Mouse (Mus musculus) hematopoietic stem cell, adult 5-6 weeks (primary cell): Measurements from ENCODE around the gene Creld1. TPM values are rescaled to one million over a fixed set of nuclear protein-coding genes. Genes with fewer than 3 reads are reported as not detected.
A peak's percentile ranks its signal among the peaks of the same experiment; 100 is the strongest.

Source experiments
- ATAC-seq, 2 experiments: fragments of 125-278 bp in 1 of 2; replicated peaks in 1 of 2; 2 replicates each; pipeline ENCODE4 v1.8.0; 2016 to 2017; ENCODE audit warnings: inconsistent platforms in 2 of 2, mild to moderate bottlenecking in 2 of 2, moderate number of reproducible peaks in 2 of 2, low read depth in 1 of 2, moderate TSS enrichment in 1 of 2; ENCODE audit not compliant: low FRiP score in 2 of 2, poor library complexity in 2 of 2, severe bottlenecking in 2 of 2, insufficient read depth in 1 of 2, low TSS enrichment in 1 of 2
- total RNA-seq: library from RNA; stranded (forward); fragments of 172-1452, 232-1000 nt; gene quantifications from 2 replicates; pipeline ENCODE4 v1.2.3, GENCODE M21; 2017

Creld1 gene
- total RNA-seq, 1 experiment from 2014 or later = 8.3 TPM

- peak; percentile 80 to 82 for ATAC-seq
Measured at GRCm38 (mm10) chr6:113494258-113494788, 11.2 kb downstream of the Creld1 start.

DNA sequence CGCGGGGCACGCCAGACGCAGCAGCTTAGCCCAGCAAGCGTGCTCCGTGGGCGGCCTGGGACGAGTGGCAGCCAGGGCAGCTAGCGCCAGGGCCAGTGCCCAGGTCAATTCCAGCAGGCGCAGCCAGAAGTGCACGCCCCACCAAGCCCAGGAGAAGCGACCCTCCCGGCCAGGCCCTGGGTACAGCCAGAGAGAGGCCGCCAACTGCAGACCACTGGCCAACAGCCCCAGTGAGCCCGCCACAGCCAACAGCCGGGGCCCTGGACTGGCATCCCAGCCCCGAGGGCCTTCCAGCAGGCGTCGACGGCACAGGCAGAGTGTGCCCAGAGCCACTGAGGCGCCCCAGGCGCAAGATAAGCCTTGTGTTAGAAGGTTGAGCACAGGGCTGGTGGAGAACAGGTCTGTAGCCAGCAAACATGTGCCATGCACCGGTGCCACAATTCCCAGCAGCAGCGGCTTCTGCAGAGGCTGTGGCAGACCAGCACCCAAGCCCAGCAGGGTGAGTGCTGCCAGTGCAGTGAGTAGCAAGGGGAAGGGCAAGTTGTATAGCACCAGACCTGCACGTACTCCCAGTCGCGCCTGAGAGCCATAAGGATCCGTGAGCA is 12.1 kb downstream of the Creld1 start:
- ATAC-seq = no peak

DNA sequence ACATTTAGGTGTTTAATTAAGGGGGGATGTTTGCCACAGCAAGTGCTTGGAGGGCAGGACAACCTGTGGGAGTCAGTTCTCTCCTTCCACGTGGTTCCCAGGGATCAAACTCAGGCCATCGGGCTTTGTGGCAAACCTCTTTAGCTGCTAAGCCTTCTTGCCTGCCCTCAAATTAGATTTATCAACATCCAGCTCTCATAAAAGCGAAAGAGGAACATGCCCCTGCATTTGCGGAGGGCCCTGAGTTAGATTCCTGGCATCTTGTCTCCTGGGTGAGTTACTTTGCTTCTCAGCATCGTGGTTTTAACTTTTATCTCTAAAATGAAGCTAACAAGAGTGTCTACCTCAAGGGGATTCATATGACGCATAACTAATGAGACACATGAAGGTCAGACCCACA is 16.2 kb downstream of the Creld1 start:
- ATAC-seq = no peak

DNA sequence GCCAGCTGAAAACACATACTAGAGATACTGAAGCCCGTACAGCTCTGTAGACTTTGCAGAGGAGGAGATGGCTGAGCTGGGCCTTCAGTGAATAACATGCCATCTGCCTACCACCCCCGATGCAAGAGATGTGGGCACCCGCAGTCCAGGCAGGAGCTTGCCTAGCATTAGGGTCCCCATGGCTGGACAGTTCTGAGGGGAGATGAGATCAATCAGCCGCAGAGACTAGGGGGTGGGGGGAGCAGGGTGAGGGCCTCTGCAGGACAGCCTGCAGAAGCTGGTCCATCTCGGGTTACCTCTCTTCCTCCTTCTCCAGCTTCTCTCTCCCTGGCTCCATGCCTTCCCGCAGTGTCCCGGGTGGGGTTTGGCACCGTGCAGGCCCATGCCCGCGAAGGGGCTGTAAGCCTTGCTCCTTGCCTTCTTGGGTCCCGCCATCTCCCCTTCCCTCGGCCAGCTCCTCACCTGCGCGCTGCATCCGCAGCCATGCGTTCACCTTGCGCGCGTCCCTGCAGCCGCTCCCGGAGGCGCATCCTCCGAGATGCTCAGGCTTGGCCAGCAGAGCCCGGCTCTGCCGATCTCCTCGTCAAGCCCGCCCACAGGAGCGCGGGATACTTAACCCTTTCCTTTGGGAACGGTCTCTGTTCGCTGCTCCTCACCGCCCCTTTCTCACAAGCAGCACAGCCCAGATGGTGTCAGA is 18.4 kb downstream of the Creld1 start, which contains the start of gene Prrt3:
TSS of gene Prrt3 (minus strand) at position 544 of the 697 bp plus-strand sequence.
- no peak for ATAC-seq

DNA sequence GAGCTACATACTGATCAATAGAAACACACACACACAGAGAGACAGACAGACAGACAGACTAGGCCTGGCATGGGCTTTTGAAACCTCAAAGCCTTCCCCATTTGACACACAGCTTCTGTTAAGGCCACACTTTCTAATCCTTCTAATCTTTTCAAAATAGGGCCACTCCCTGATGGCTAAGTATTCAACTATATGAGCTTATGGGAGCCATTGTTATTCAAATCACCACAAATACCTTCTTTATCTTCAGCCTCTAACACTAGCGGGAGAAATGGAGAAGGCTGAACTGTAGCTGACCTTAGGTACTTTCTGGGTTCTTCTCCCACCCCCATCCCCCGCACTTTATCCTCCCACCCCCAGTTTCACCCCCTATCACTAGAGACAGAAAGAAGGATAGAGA is 19.7 kb downstream of the Creld1 start:
- no peak for ATAC-seq

DNA sequence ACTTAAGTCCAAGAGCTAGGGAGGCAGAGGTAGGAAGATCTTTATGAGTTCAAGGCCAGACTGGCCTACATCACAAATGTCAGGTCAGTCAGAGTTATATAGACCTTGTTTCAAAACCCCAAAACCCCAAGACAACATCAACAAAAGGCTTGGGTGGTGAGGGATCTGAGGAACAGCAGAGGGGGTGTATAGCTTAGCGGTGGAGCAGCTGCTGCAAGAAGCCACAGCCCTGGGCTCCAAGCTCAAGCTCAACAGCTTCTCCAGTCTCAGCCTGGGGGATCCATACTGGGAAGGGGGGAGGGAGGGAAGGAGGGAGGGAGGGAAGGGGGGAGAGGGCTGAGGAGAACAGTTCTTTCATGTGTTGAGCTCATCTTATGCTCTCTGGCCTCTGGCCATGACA is 22.6 kb downstream of the Creld1 start:
- ATAC-seq = no peak

- ATAC-seq = no peak
Measured at GRCm38 (mm10) chr6:113507130-113507529, 24.0 kb downstream of the Creld1 start.

DNA sequence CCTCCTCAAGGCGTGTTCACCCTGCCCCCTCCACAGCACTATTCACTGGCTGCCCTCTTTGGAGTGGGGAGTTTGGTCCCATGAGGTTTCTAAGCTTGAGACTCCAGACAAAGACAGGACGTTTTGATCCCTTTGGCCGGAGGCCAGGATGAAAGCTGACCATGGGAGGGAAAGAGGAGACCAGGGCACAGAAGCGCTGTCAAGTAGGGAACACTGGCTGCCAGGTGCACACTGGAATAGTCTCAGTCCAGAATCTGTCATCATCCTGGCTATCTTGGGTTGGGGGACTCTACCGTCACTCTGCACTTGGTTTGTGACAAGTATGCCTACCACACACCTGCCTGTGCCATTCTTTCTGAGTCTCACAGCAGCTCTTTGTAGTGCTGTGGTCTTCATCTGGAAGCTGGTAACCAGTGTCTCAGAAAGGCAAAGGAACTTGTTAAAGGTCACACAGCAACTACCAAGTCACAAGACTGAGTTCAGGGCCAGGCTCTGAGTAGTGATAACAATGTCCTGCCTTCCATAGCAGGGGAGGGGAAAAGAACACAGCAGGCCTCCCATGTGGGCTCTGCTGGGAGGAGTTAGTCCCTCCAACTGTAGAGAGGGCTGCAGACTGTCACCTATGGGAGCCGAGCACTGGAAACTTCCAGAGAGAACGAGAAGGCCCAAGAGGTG is 25.3 kb downstream of the Creld1 start:
- no peak for ATAC-seq

GRCm38 (mm10) chr6:113508947-113509280 is 25.8 kb downstream of the Creld1 start:
- no peak for ATAC-seq

DNA sequence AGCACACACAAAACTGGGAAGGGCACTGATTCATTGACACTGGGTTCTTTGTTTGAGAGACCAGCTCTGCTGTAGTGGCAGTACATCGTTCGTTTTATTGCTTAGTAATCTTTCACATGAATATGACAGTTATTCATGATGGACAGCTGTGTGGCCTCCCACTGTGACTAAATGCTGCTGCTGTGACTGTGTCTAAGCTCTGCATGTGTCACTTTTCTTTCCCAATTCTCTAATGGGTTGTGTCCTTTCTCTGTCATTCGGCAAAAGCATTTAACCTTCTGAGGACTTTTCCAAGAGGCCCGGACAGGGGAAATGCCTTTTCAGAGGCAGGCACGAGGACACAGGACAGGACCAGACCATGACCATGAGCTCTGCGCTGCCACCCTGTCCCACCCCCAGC is 30.8 kb downstream of the Creld1 start:
- no peak for ATAC-seq

DNA sequence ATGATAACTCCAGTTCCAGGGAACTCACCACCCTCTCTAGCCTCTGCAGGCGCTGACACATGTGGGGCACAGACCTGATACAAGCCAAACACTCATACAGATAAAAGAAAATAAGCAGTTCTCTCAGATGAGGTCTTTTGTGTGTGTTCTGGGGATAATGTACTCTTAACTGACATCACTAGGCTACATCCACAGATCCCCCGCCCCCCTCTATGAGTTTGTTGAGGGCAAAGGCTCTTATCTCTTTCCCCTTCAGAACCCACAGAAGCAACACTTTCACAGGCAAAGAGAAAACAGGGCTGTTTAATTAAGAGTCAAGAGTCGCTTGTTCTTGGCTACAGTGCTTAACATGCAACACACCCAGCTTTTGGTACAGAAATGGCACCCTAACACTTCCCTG is 31.5 kb downstream of the Creld1 start:
- ATAC-seq = no peak

- peak; percentile 91 to 92 for ATAC-seq
Measured at GRCm38 (mm10) chr6:113517434-113518080, 34.5 kb downstream of the Creld1 start.

DNA sequence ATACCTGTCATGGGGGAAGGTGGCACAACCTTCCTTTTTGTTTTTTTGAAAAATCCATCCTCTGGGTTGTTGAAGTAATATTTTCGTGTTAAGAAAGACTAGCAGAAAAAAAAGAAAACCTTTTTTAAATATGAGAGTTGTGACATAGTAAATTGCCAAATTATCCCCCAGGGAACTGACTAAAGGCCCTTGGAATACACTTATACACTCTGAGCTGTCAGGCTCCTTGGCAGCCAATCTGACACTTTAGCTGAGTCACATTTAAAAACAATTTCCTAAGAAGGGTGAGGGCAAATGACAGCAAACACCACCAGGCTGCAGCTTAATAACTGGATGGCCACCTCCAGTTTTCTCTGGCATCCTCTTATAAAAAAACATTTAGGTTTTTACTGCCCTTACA is 39.2 kb downstream of the Creld1 start:
- ATAC-seq = no peak

GRCm38 (mm10) chr6:113523420-113523819 is 40.3 kb downstream of the Creld1 start:
- ATAC-seq = no peak

DNA sequence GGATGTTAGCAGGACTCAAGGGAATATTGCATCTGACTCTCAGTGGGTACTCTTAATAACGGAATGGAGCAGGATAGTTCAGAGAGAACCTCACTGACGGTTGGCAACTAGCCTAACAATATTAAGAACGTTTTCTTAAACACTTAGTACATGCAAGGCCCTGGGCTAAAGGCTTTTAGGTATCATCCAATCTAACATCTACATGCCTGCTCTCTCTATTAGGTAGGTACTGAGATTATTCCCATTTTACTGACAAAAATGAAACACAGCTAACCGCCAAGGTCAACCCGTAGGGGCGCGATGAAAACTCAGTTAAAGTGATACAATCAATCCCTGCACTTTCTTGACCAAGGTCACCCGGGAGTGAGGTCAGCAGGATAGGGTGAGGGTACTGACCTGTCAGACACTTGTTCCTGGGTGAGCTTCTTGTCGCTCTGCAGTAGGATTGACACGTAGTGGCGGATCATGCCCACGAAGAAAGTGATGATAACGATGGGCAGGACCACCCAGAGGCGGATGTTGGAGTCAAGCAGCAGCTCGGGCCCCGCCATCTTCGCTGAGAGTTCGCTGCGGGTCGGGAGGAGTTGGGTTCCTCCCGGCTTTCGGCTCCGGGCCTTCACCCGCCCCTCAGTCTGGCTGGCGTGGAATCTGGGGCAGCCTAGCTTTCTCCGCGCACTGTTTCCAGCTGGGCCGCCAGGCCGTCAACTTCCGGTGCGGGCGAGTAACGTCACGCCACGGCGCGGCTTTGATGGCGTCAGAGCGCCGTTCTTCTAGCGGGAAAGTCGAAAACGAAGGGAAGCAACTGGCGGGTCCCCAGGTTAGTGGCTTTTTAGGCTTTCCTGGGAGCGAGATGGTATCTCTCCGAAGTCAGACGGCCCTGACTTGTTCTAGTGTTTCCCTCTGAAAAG is 48.1 kb downstream of the Creld1 start, which contains the start of the genes Emc3 and Fancd2:
TSS of gene Emc3 (minus strand) at position 721 of the 908 bp plus-strand sequence.
TSS of gene Fancd2 (plus strand) at position 751 of the 908 bp plus-strand sequence.
- ATAC-seq = peak; percentile 82 to 94

DNA sequence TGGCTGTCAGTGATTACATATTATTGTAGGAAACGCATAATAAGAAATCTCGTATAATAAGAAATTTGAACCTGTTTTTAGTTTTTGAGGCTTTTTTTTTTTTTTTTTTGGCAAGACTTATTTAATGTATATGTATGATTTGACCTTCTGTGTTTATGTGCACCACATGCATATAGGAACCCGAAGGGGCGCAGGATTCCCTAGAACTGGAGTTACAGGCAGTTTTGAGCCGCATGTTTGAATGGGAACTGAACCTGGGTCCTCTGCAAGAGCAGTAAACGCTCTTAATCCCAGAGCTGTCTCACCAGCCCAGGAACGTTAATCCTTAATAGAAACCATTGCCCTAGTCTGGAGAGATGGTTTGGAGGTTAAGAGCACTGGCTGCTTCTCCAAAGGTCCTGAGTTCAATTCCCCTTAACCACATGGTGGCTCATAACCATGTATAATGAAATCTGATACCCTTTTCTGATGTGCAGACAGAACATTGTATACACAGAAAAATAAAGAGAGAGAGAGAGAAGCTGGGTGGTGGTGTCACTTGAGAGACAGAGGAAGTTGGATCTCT is 48.8 kb downstream of the Creld1 start:
- ATAC-seq = no peak

GRCm38 (mm10) chr6:113534886-113535285 is 51.8 kb downstream of the Creld1 start:
- no peak for ATAC-seq
